Mouse (Mus musculus) CH12.LX (cell line): ENCODE results near the gene Gm28053. TPM values are rescaled to one million over a fixed set of nuclear protein-coding genes. Genes with fewer than 3 reads are reported as not detected.

Experiments
- DNase-seq: peaks from one replicate; pipeline ENCODE4 v3.0.0-alpha.2; 2013; ENCODE audit errors: extremely low read depth
- H3K27ac ChIP-seq: 2 replicates; pipeline ENCODE4 v1.5.1; 2012; ENCODE audit warnings: low read depth, mild to moderate bottlenecking, control low read depth, moderate library complexity; ENCODE audit not compliant: insufficient read depth
- H3K27me3 ChIP-seq: replicated peaks from 2 replicates; pipeline ENCODE3; 2012; ENCODE audit warnings: inconsistent platforms
- H3K36me3 ChIP-seq, 2 experiments: replicated peaks in 1 of 2; 2 replicates each; pipeline versions ENCODE3 to v1.6.1; 2012; ENCODE audit warnings: inconsistent platforms in 1 of 2, low read length in 1 of 2, mild to moderate bottlenecking in 1 of 2, mixed read lengths in 1 of 2, moderate library complexity in 1 of 2; ENCODE audit not compliant: control insufficient read depth in 1 of 2, insufficient read depth in 1 of 2
- H3K4me1 ChIP-seq, 2 experiments: 2 replicates each; pipeline ENCODE4 v1.6.1; 2012; ENCODE audit warnings: inconsistent platforms in 1 of 2, moderate library complexity in 1 of 2; ENCODE audit not compliant: insufficient read depth in 2 of 2, control insufficient read depth in 1 of 2
- H3K4me2 ChIP-seq: 2 replicates; pipeline ENCODE4 v1.6.1; 2012; ENCODE audit warnings: low read depth, mild to moderate bottlenecking, control low read depth; ENCODE audit not compliant: poor library complexity, insufficient read depth, severe bottlenecking
- H3K4me3 ChIP-seq, 3 experiments: fragments of 150-350 bp in 1 of 3; sonication (generic) in 1 of 3; replicated peaks in 1 of 3; 2 replicates each; pipeline versions ENCODE3 to v1.5.1; 2011 to 2012; ENCODE audit warnings: low read depth in 2 of 3, low read length in 2 of 3, mild to moderate bottlenecking in 2 of 3, moderate library complexity in 2 of 3, control low read depth in 1 of 3, improper control_type of control experiment in 1 of 3, inconsistent platforms in 1 of 3, mixed read lengths in 1 of 3; ENCODE audit not compliant: poor library complexity in 1 of 3
- H3K79me2 ChIP-seq: replicated peaks from 2 replicates; pipeline ENCODE4 v1.6.1; 2012; ENCODE audit warnings: mild to moderate bottlenecking, moderate library complexity; ENCODE audit not compliant: control insufficient read depth, poor library complexity, insufficient read depth, severe bottlenecking; ENCODE audit errors: extremely low read depth
- H3K9ac ChIP-seq: 2 replicates; pipeline ENCODE4 v1.6.1; 2012; ENCODE audit warnings: low read depth, mild to moderate bottlenecking, control low read depth, moderate library complexity; ENCODE audit not compliant: insufficient read depth
- H3K9me3 ChIP-seq: replicated peaks from 2 replicates; pipeline ENCODE3; 2012; ENCODE audit warnings: low read length, inconsistent platforms, mixed read lengths
- BHLHE40 ChIP-seq: IDR thresholded peaks from 2 replicates; pipeline ENCODE4 v1.6.1; 2011; ENCODE audit warnings: mild to moderate bottlenecking, low read depth, low read length, improper control_type of control experiment
- CHD1 ChIP-seq: IDR thresholded peaks from 2 replicates; pipeline ENCODE4 v1.6.1; 2012; ENCODE audit warnings: low read depth, low read length, improper control_type of control experiment, inconsistent platforms
- CHD2 ChIP-seq: IDR thresholded peaks from 2 replicates; pipeline ENCODE4 v1.6.1; 2011; ENCODE audit warnings: low read length, improper control_type of control experiment
- CTCF ChIP-seq, 2 experiments: IDR thresholded peaks in 1 of 2; conservative IDR thresholded peaks in 1 of 2; 2 replicates each; pipeline ENCODE4 v1.5.1; 2011 to 2012; ENCODE audit warnings: low read depth in 2 of 2, low read length in 2 of 2, improper control_type of control experiment in 1 of 2, inconsistent platforms in 1 of 2, mild to moderate bottlenecking in 1 of 2, moderate library complexity in 1 of 2
- E2F4 ChIP-seq: IDR thresholded peaks from 2 replicates; pipeline ENCODE4 v1.6.1; 2011; ENCODE audit warnings: low read depth, low read length, improper control_type of control experiment; ENCODE audit not compliant: insufficient replicate concordance
- ELF1 ChIP-seq: IDR thresholded peaks from 2 replicates; pipeline ENCODE4 v1.6.1; 2014; ENCODE audit warnings: low read depth, mild to moderate bottlenecking, inconsistent platforms, low read length, improper control_type of control experiment
- ETS1 ChIP-seq: conservative IDR thresholded peaks from 2 replicates; pipeline ENCODE4 v1.6.1; 2012; ENCODE audit warnings: low read depth, mild to moderate bottlenecking, inconsistent platforms, low read length, improper control_type of control experiment, moderate library complexity
- HCFC1 ChIP-seq: IDR thresholded peaks from 2 replicates; pipeline ENCODE4 v1.6.1; 2012; ENCODE audit warnings: low read depth, mild to moderate bottlenecking, inconsistent platforms, low read length, improper control_type of control experiment
- IRF4 ChIP-seq: IDR thresholded peaks from 2 replicates; pipeline ENCODE4 v1.6.1; 2014; ENCODE audit warnings: low read depth, mild to moderate bottlenecking, inconsistent platforms, low read length, improper control_type of control experiment
- JUN ChIP-seq: IDR thresholded peaks from 2 replicates; pipeline ENCODE4 v1.6.1; 2011; ENCODE audit warnings: low read depth, mild to moderate bottlenecking, low read length, improper control_type of control experiment, moderate library complexity; ENCODE audit not compliant: insufficient read depth
- JUND ChIP-seq: conservative IDR thresholded peaks from 2 replicates; pipeline ENCODE4 v1.6.1; 2011; ENCODE audit warnings: low read depth, low read length, improper control_type of control experiment
- MAFK ChIP-seq: IDR thresholded peaks from 2 replicates; pipeline ENCODE4 v1.6.1; 2011; ENCODE audit warnings: low read length, improper control_type of control experiment; ENCODE audit not compliant: insufficient replicate concordance
- MAX ChIP-seq: IDR thresholded peaks from 2 replicates; pipeline ENCODE4 v1.6.1; 2011; ENCODE audit warnings: low read length, improper control_type of control experiment
- MEF2A ChIP-seq: IDR thresholded peaks from 2 replicates; pipeline ENCODE4 v1.6.1; 2014; ENCODE audit warnings: low read depth, mild to moderate bottlenecking, inconsistent platforms, low read length, improper control_type of control experiment, borderline replicate concordance
- MXI1 ChIP-seq: IDR thresholded peaks from 2 replicates; pipeline ENCODE4 v1.6.1; 2011; ENCODE audit warnings: mild to moderate bottlenecking, low read depth, low read length, improper control_type of control experiment
- NRF1 ChIP-seq: IDR thresholded peaks from 2 replicates; pipeline ENCODE4 v1.6.1; 2014; ENCODE audit warnings: low read depth, mild to moderate bottlenecking, inconsistent platforms, low read length, improper control_type of control experiment, moderate library complexity
- PAX5 ChIP-seq: IDR thresholded peaks from 2 replicates; pipeline ENCODE4 v1.6.1; 2012; ENCODE audit warnings: low read length, inconsistent platforms, mixed read lengths
- POLR2AphosphoS2 ChIP-seq: IDR thresholded peaks from 2 replicates; pipeline ENCODE4 v1.6.1; 2011; ENCODE audit warnings: low read depth, low read length, improper control_type of control experiment
- RAD21 ChIP-seq: IDR thresholded peaks from 2 replicates; pipeline ENCODE4 v1.6.1; 2011; ENCODE audit warnings: low read depth, mild to moderate bottlenecking, low read length, improper control_type of control experiment, moderate library complexity
- RCOR1 ChIP-seq: conservative IDR thresholded peaks from 2 replicates; pipeline ENCODE4 v1.6.1; 2012; ENCODE audit warnings: low read depth, mild to moderate bottlenecking, inconsistent platforms, low read length, improper control_type of control experiment
- SIN3A ChIP-seq: IDR thresholded peaks from 2 replicates; pipeline ENCODE4 v1.6.1; 2012; ENCODE audit warnings: low read length, improper control_type of control experiment, inconsistent platforms
- SMC3 ChIP-seq: IDR thresholded peaks from 2 replicates; pipeline ENCODE4 v1.6.1; 2011; ENCODE audit warnings: low read depth, low read length, improper control_type of control experiment
- TBP ChIP-seq: conservative IDR thresholded peaks from 2 replicates; pipeline ENCODE4 v1.6.1; 2011; ENCODE audit warnings: low read depth, low read length, improper control_type of control experiment
- TCF12 ChIP-seq: IDR thresholded peaks from 2 replicates; pipeline ENCODE4 v1.6.1; 2014; ENCODE audit warnings: low read depth, mild to moderate bottlenecking, inconsistent platforms, low read length, improper control_type of control experiment
- UBTF ChIP-seq: IDR thresholded peaks from 2 replicates; pipeline ENCODE4 v1.6.1; 2012; ENCODE audit warnings: low read depth, mild to moderate bottlenecking, inconsistent platforms, low read length, improper control_type of control experiment, moderate library complexity
- USF1 ChIP-seq: IDR thresholded peaks from 2 replicates; pipeline ENCODE4 v1.6.1; 2014; ENCODE audit warnings: low read depth, mild to moderate bottlenecking, inconsistent platforms, low read length, improper control_type of control experiment
- USF2 ChIP-seq: conservative IDR thresholded peaks from 2 replicates; pipeline ENCODE4 v1.6.1; 2011; ENCODE audit warnings: low read depth, low read length, improper control_type of control experiment
- ZKSCAN1 ChIP-seq: IDR thresholded peaks from 2 replicates; pipeline ENCODE4 v1.6.1; 2012; ENCODE audit warnings: low read depth, inconsistent platforms, low read length, improper control_type of control experiment, borderline replicate concordance
- dilution Hi-C: fragments of 300-500 bp; cut with MboI; formaldehyde crosslinking; loops from 2 replicates; pipeline ENCODE4 v1.14.3; 2020; ENCODE audit warnings: low sequenced_read_pairs; ENCODE audit not compliant: extremely low pct_unique_long_range_greater_than_20kb, extremely low pct_ligation_motif_present
- in situ Hi-C: fragments of 300-500 bp; cut with MboI; formaldehyde crosslinking; loops from 3 replicates; pipeline ENCODE4 v1.14.3; 2019; ENCODE audit warnings: low sequenced_read_pairs, low pct_ligation_motif_present, low pct_unique_long_range_greater_than_20kb, mixed read lengths
- polyA plus RNA-seq: library from polyadenylated mRNA; unstranded; fragments of >175 nt; gene quantifications from 2 replicates; pipeline ENCODE4 v1.2.1, GENCODE M21; 2012; ENCODE audit warnings: low read depth; ENCODE audit not compliant: insufficient read length
- total RNA-seq, 2 experiments: library from RNA; depleted of rRNA; stranded (reverse); fragments of 300-350 nt in 1 of 2; fragments of >200 nt in 1 of 2; gene quantifications; 2 replicates each; pipeline ENCODE4 v1.2.3; 2012 to 2014

The Gm28053 gene
- total and polyA plus RNA-seq, 3 experiments, result 8.0 to 22.7 (median 10.0) TPM

DNA sequence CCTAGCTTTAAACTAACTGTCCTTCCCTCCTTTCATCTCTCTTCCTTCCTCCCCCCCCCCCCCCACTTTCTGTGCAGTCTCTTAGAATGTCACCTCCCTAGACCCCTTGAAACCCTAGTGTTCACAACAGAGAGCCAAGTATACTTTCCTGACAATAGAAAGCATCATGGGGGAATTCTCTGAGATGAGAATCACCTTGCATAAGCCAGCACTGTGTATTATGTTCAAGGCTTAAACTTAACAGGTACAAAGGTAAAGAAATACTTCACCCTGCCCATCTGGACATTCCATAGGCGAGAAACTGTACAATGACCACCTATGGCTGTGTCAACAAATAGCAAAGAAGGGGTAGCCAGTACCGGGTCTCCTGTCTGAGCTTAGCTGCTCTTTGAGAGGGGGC, 27.1 kb downstream of the Gm28053 start:
- peaks cover 9 to 60% of the 10 kb centered on the region in 2 experiments for H3K4me1 ChIP-seq
- dilution Hi-C loops, result no loop called here
- H3K27ac ChIP-seq, result peak overlapping the region; percentile 100

DNA sequence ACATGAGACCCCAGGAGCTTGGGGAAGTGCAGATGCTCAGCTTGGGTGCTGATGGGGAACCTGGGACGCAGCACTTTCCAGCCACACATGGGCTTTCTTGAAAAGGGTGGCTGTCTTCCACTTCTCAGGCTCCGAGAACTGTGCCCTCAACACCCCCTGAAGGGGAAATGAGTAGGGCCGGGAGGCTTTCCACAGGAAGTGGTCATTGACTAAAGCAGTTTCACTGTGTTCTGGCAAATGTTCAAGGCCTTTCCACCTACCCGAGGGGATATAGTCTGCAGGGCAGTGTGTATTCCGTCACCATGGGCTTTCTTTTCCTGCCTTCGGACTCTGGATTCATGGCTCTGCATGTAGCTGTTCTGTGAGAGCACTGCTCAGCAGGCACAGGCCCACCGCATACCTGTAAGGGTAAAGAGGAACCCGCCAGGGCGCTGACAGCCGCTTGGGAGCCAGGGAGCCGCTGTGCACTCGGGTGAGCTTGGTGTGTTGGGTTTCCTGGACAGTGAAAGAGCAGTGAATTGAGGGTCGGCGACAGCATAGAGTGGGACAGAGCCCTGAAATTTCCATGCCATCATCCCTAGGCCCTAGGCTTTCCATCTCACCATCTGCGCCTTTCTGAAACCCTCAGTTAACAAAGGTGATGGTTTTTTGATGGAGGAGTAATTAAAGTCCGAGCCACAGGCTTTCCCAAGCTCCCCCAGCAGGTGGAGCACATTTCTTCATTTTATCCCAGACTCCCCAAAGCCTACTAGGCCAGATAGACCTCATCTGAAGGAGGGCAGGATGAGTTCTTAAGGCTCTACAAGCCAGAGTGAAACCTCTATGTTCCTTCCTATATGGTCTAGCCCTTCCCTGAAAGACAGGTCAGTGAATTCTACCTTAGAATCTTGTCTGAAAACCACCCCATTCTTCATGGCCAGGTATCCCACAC, 27.8 kb downstream of the Gm28053 start, which contains the start of gene Gimap5:
Gene Gimap5, plus strand, starts transcription at position 239 of the 931 bp plus-strand sequence.
- Histone ChIP-seq H3K9ac (peak within 1 kb of the TSS; percentile 92), H3K27ac (peak within 1 kb of the TSS; percentile 100), H3K79me2 (peaks cover 40% of the 10 kb centered on the region), H3K27me3 (no peaks in the 10 kb centered on the region), H3K4me3 (peak within 1 kb of the TSS; percentile 58 to 90 (median 62)), H3K9me3 (peaks cover 18% of the 10 kb centered on the region), H3K4me2 (peak within 1 kb of the TSS; percentile 64), H3K4me1 (peaks cover 9 to 56% of the 10 kb centered on the region in 2 experiments), H3K36me3 (peaks cover 37 to 40% of the 10 kb centered on the region in 2 experiments)
- dilution Hi-C loops (no loop called here), in situ Hi-C loops (no loop called here)
- peak; percentile 95 for DNase-seq
- TF ChIP-seq RCOR1 (peak; percentile 74), MEF2A (peak; percentile 82; the same call in 1 of the 2 replicates), MAX (peak; percentile 41), ELF1 (peak; percentile 69), JUND (peak; percentile 73; the same call in 1 of the 2 replicates), CHD2 (peak; percentile 83), CHD1 (no peak; the same call in none of the 2 replicates), PAX5 (no peak), SIN3A (peak; percentile 93), ETS1 (peak; percentile 84), CTCF (conservative IDR thresholded peaks at IDR 0.05 in 1 of 2, IDR thresholded peaks at IDR 0.05 in 1 of 2; ENCODE audit: low read depth in 2 of 2, low read length in 2 of 2) (peak in 1 of 2 experiments; percentile 74; a peak in 3 of 4 replicates), USF2 (no peak), BHLHE40 (peak; percentile 80), IRF4 (peak; percentile 96), MXI1 (peak; percentile 16), SMC3 (peak; percentile 73), TCF12 (peak; percentile 95), RAD21 (peak; percentile 54), MAFK (peak; percentile 57; the same call in 1 of the 2 replicates), JUN (no peak; the same call in 1 of the 2 replicates), NRF1 (peak; percentile 59), ZKSCAN1 (no peak), E2F4 (no peak), UBTF (peak; percentile 23; the same call in 1 of the 2 replicates), TBP (peak; percentile 96), POLR2AphosphoS2 (0 out of 2 replicates have a peak, but pooled peaks have one; percentile 24), USF1 (no peak), HCFC1 (peak; percentile 46)

More for the DNA sequence above, 27.1 kb downstream of the Gm28053 start:
- peak overlapping the region; percentile 45 for H3K4me2 ChIP-seq
- in situ Hi-C loops, result no loop called here
- no peak for DNase-seq
- H3K9ac ChIP-seq, result peak overlapping the region; percentile 92
- H3K27me3 ChIP-seq, result no peaks in the 10 kb centered on the region
- H3K79me2 ChIP-seq, result peaks cover 47% of the 10 kb centered on the region
- peaks cover 17% of the 10 kb centered on the region for H3K9me3 ChIP-seq
- H3K36me3 ChIP-seq, result peaks cover 33 to 40% of the 10 kb centered on the region in 2 experiments
- TF ChIP-seq MXI1 (no peak), RAD21 (no peak), SIN3A (no peak), POLR2AphosphoS2 (0 out of 2 replicates have a peak, but pooled peaks have one; percentile 15), CHD1 (peak; percentile 58)
- peak overlapping the region; percentile 58 to 90 (median 62) for H3K4me3 ChIP-seq
